Mouse (Mus musculus) CH12.LX (cell line): Measurements from ENCODE around the gene Mmp19. TPM values are rescaled to one million over a fixed set of nuclear protein-coding genes. Genes with fewer than 3 reads are reported as not detected.

Experiments
- DNase-seq: peaks from one replicate; pipeline ENCODE4 v3.0.0-alpha.2; 2013; ENCODE audit errors: extremely low read depth
- H3K27ac ChIP-seq: 2 replicates; pipeline ENCODE4 v1.5.1; 2012; ENCODE audit warnings: low read depth, mild to moderate bottlenecking, control low read depth, moderate library complexity; ENCODE audit not compliant: insufficient read depth
- H3K27me3 ChIP-seq: replicated peaks from 2 replicates; pipeline ENCODE3; 2012; ENCODE audit warnings: inconsistent platforms
- H3K36me3 ChIP-seq, 2 experiments: replicated peaks in 1 of 2; 2 replicates each; pipeline versions ENCODE3 to v1.6.1; 2012; ENCODE audit warnings: inconsistent platforms in 1 of 2, low read length in 1 of 2, mild to moderate bottlenecking in 1 of 2, mixed read lengths in 1 of 2, moderate library complexity in 1 of 2; ENCODE audit not compliant: control insufficient read depth in 1 of 2, insufficient read depth in 1 of 2
- H3K4me1 ChIP-seq, 2 experiments: 2 replicates each; pipeline ENCODE4 v1.6.1; 2012; ENCODE audit warnings: inconsistent platforms in 1 of 2, moderate library complexity in 1 of 2; ENCODE audit not compliant: insufficient read depth in 2 of 2, control insufficient read depth in 1 of 2
- H3K4me2 ChIP-seq: 2 replicates; pipeline ENCODE4 v1.6.1; 2012; ENCODE audit warnings: low read depth, mild to moderate bottlenecking, control low read depth; ENCODE audit not compliant: poor library complexity, insufficient read depth, severe bottlenecking
- H3K4me3 ChIP-seq, 3 experiments: fragments of 150-350 bp in 1 of 3; sonication (generic) in 1 of 3; replicated peaks in 1 of 3; 2 replicates each; pipeline versions ENCODE3 to v1.5.1; 2011 to 2012; ENCODE audit warnings: low read depth in 2 of 3, low read length in 2 of 3, mild to moderate bottlenecking in 2 of 3, moderate library complexity in 2 of 3, control low read depth in 1 of 3, improper control_type of control experiment in 1 of 3, inconsistent platforms in 1 of 3, mixed read lengths in 1 of 3; ENCODE audit not compliant: poor library complexity in 1 of 3
- H3K79me2 ChIP-seq: replicated peaks from 2 replicates; pipeline ENCODE4 v1.6.1; 2012; ENCODE audit warnings: mild to moderate bottlenecking, moderate library complexity; ENCODE audit not compliant: control insufficient read depth, poor library complexity, insufficient read depth, severe bottlenecking; ENCODE audit errors: extremely low read depth
- H3K9ac ChIP-seq: 2 replicates; pipeline ENCODE4 v1.6.1; 2012; ENCODE audit warnings: low read depth, mild to moderate bottlenecking, control low read depth, moderate library complexity; ENCODE audit not compliant: insufficient read depth
- H3K9me3 ChIP-seq: replicated peaks from 2 replicates; pipeline ENCODE3; 2012; ENCODE audit warnings: low read length, inconsistent platforms, mixed read lengths
- CTCF ChIP-seq, 2 experiments: IDR thresholded peaks in 1 of 2; conservative IDR thresholded peaks in 1 of 2; 2 replicates each; pipeline ENCODE4 v1.5.1; 2011 to 2012; ENCODE audit warnings: low read depth in 2 of 2, low read length in 2 of 2, improper control_type of control experiment in 1 of 2, inconsistent platforms in 1 of 2, mild to moderate bottlenecking in 1 of 2, moderate library complexity in 1 of 2
- ELF1 ChIP-seq: IDR thresholded peaks from 2 replicates; pipeline ENCODE4 v1.6.1; 2014; ENCODE audit warnings: low read depth, mild to moderate bottlenecking, inconsistent platforms, low read length, improper control_type of control experiment
- EP300 ChIP-seq: IDR thresholded peaks from 2 replicates; pipeline ENCODE4 v1.6.1; 2011; ENCODE audit warnings: low read length, improper control_type of control experiment
- ETS1 ChIP-seq: conservative IDR thresholded peaks from 2 replicates; pipeline ENCODE4 v1.6.1; 2012; ENCODE audit warnings: low read depth, mild to moderate bottlenecking, inconsistent platforms, low read length, improper control_type of control experiment, moderate library complexity
- HCFC1 ChIP-seq: IDR thresholded peaks from 2 replicates; pipeline ENCODE4 v1.6.1; 2012; ENCODE audit warnings: low read depth, mild to moderate bottlenecking, inconsistent platforms, low read length, improper control_type of control experiment
- MAX ChIP-seq: IDR thresholded peaks from 2 replicates; pipeline ENCODE4 v1.6.1; 2011; ENCODE audit warnings: low read length, improper control_type of control experiment
- MAZ ChIP-seq: IDR thresholded peaks from 2 replicates; pipeline ENCODE4 v1.6.1; 2012; ENCODE audit warnings: low read depth, mild to moderate bottlenecking, inconsistent platforms, low read length, improper control_type of control experiment, moderate library complexity
- MYC ChIP-seq: IDR thresholded peaks from 2 replicates; pipeline ENCODE4 v1.6.1; 2011; ENCODE audit warnings: low read depth, mild to moderate bottlenecking, improper control_type of control experiment, low read length
- NRF1 ChIP-seq: IDR thresholded peaks from 2 replicates; pipeline ENCODE4 v1.6.1; 2014; ENCODE audit warnings: low read depth, mild to moderate bottlenecking, inconsistent platforms, low read length, improper control_type of control experiment, moderate library complexity
- PAX5 ChIP-seq: IDR thresholded peaks from 2 replicates; pipeline ENCODE4 v1.6.1; 2012; ENCODE audit warnings: low read length, inconsistent platforms, mixed read lengths
- SIN3A ChIP-seq: IDR thresholded peaks from 2 replicates; pipeline ENCODE4 v1.6.1; 2012; ENCODE audit warnings: low read length, improper control_type of control experiment, inconsistent platforms
- TBP ChIP-seq: conservative IDR thresholded peaks from 2 replicates; pipeline ENCODE4 v1.6.1; 2011; ENCODE audit warnings: low read depth, low read length, improper control_type of control experiment
- USF1 ChIP-seq: IDR thresholded peaks from 2 replicates; pipeline ENCODE4 v1.6.1; 2014; ENCODE audit warnings: low read depth, mild to moderate bottlenecking, inconsistent platforms, low read length, improper control_type of control experiment
- ZC3H11A ChIP-seq: IDR thresholded peaks from 2 replicates; pipeline ENCODE4 v1.6.1; 2012; ENCODE audit warnings: low read depth, mild to moderate bottlenecking, inconsistent platforms, low read length, improper control_type of control experiment
- ZNF384 ChIP-seq: IDR thresholded peaks from 2 replicates; pipeline ENCODE4 v1.6.1; 2012; ENCODE audit warnings: low read depth, low read length, improper control_type of control experiment, inconsistent platforms
- dilution Hi-C: fragments of 300-500 bp; cut with MboI; formaldehyde crosslinking; loops from 2 replicates; pipeline ENCODE4 v1.14.3; 2020; ENCODE audit warnings: low sequenced_read_pairs; ENCODE audit not compliant: extremely low pct_unique_long_range_greater_than_20kb, extremely low pct_ligation_motif_present
- in situ Hi-C: fragments of 300-500 bp; cut with MboI; formaldehyde crosslinking; loops from 3 replicates; pipeline ENCODE4 v1.14.3; 2019; ENCODE audit warnings: low sequenced_read_pairs, low pct_ligation_motif_present, low pct_unique_long_range_greater_than_20kb, mixed read lengths
- polyA plus RNA-seq: library from polyadenylated mRNA; unstranded; fragments of >175 nt; gene quantifications from 2 replicates; pipeline ENCODE4 v1.2.1, GENCODE M21; 2012; ENCODE audit warnings: low read depth; ENCODE audit not compliant: insufficient read length
- total RNA-seq, 2 experiments: library from RNA; depleted of rRNA; stranded (reverse); fragments of 300-350 nt in 1 of 2; fragments of >200 nt in 1 of 2; gene quantifications; 2 replicates each; pipeline ENCODE4 v1.2.3; 2012 to 2014

Mmp19 gene
- total and polyA plus RNA-seq, 3 experiments, result 0.50 to 1.3 (median 0.57) TPM

GRCm38 (mm10) chr10:128846664-128847063 lies 56.0 kb downstream of the Mmp19 start:
- TF ChIP-seq ZNF384 (no peak), EP300 (no peak), TBP (no peak), MYC (no peak), SIN3A (no peak), PAX5 (no peak), NRF1 (no peak), MAX (no peak), HCFC1 (no peak), MAZ (no peak), CTCF (conservative IDR thresholded peaks at IDR 0.05 in 1 of 2, IDR thresholded peaks at IDR 0.05 in 1 of 2; ENCODE audit: low read depth in 2 of 2, low read length in 2 of 2) (no peak), USF1 (no peak), ZC3H11A (no peak), ELF1 (no peak)
- no peak overlapping the region for H3K27ac ChIP-seq
- no peaks in the 10 kb centered on the region for H3K9me3 ChIP-seq
- peaks cover 3% of the 10 kb centered on the region; the same call in 1 of the 2 replicates for H3K79me2 ChIP-seq
- no peak overlapping the region for H3K9ac ChIP-seq
- H3K4me3 ChIP-seq, result no peak overlapping the region
- H3K4me1 ChIP-seq, result peaks cover 0 to 14% of the 10 kb centered on the region in 2 experiments; a peak in 2 of 4 replicates
- H3K4me2 ChIP-seq, result no peak overlapping the region
- dilution Hi-C loops, result no loop called here
- DNase-seq, result no peak
- H3K36me3 ChIP-seq, result peaks cover 41 to 89% of the 10 kb centered on the region in 2 experiments
- H3K27me3 ChIP-seq, result no peaks in the 10 kb centered on the region
- in situ Hi-C loops, result no loop called here

GRCm38 (mm10) chr10:128848426-128848825 lies 57.7 kb downstream of the Mmp19 start:
- H3K36me3 ChIP-seq, result peaks cover 28 to 84% of the 10 kb centered on the region in 2 experiments
- in situ Hi-C loops, result no loop called here
- TF ChIP-seq ETS1, result no peak
- TF ChIP-seq, all 38 proteins: peak for 0
- Histone ChIP-seq H3K27me3 (no peaks in the 10 kb centered on the region), H3K4me1 (peaks cover 0 to 10% of the 10 kb centered on the region in 2 experiments; a peak in 2 of 4 replicates), H3K9me3 (no peaks in the 10 kb centered on the region), H3K4me2 (no peak overlapping the region), H3K9ac (no peak overlapping the region), H3K4me3 (no peak overlapping the region), H3K27ac (no peak overlapping the region), H3K79me2 (peaks cover 3% of the 10 kb centered on the region; the same call in 1 of the 2 replicates)
- dilution Hi-C loops, result no loop called here
- DNase-seq, result no peak

DNA sequence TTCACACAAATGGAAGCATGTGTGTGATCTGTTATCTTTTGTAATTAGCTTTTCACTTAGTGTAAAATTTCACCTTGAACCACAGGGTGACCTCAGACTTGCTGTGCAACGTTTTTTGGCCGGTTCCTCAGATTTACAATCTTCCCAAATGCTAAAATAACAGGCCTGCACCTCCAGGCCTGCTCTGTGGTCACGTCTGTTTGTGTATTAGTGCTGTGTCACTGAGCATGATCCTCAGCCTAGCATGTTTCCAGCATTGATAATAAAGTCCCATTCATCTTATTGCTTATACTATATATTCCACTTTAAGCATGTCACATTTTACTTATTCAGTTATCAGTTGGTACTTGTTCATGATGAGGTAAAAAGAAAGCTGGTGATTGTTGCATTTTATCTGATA lies 59.6 kb downstream of the Mmp19 start:
- dilution Hi-C loops, result no loop called here
- no peak overlapping the region for H3K27ac ChIP-seq
- H3K4me3 ChIP-seq, result no peak overlapping the region
- H3K4me1 ChIP-seq, result peaks cover 0 to 6% of the 10 kb centered on the region in 2 experiments; a peak in 2 of 4 replicates
- H3K27me3 ChIP-seq, result no peaks in the 10 kb centered on the region
- in situ Hi-C loops, result no loop called here
- no peaks in the 10 kb centered on the region for H3K9me3 ChIP-seq
- no peak overlapping the region for H3K9ac ChIP-seq
- no peak for TF ChIP-seq CTCF (conservative IDR thresholded peaks at IDR 0.05 in 1 of 2, IDR thresholded peaks at IDR 0.05 in 1 of 2; ENCODE audit: low read depth in 2 of 2, low read length in 2 of 2)
- no peaks in the 10 kb centered on the region for H3K79me2 ChIP-seq
- DNase-seq, result no peak
- H3K36me3 ChIP-seq, result peaks cover 31 to 76% of the 10 kb centered on the region in 2 experiments
- no peak overlapping the region for H3K4me2 ChIP-seq

Other genes starting within 250 kb of the Mmp19 start
Only the 20 nearest of the 25 such genes appear.
- 12.6 and 13.2 TPM in 2 replicates for gene Erbb3, start 201.3 kb upstream of the Mmp19 start, total RNA-seq (2012; rRNA removed)
- 11.3 and 13.0 TPM in 2 replicates for gene Erbb3, start 201.3 kb upstream of the Mmp19 start, total RNA-seq (2014; rRNA removed)
- gene Erbb3, start 201.3 kb upstream of the Mmp19 start, polyA plus RNA-seq, result 7.4 and 7.7 TPM in 2 replicates
- 2,580 and 2,987 TPM in 2 replicates for gene Rps26, start 164.2 kb upstream of the Mmp19 start, total RNA-seq (2012; rRNA removed)
- gene Rps26, start 164.2 kb upstream of the Mmp19 start, total RNA-seq (2014; rRNA removed), result 1,667 and 1,906 TPM in 2 replicates
- 2,220 and 2,250 TPM in 2 replicates for gene Rps26, start 164.2 kb upstream of the Mmp19 start, polyA plus RNA-seq
- gene Ikzf4, start 144.9 kb upstream of the Mmp19 start, total RNA-seq (2012; rRNA removed), result 0.08 and 0.13 TPM in 2 replicates
- 0.09 TPM in 1 of 2 replicates, not detected in the other for gene Ikzf4, start 144.9 kb upstream of the Mmp19 start, total RNA-seq (2014; rRNA removed)
- 0.57 and 1.5 TPM in 2 replicates for gene Ikzf4, start 144.9 kb upstream of the Mmp19 start, polyA plus RNA-seq
- 8.3 and 10.5 TPM in 2 replicates for gene Suox, start 116.8 kb upstream of the Mmp19 start, total RNA-seq (2012; rRNA removed)
- gene Suox, start 116.8 kb upstream of the Mmp19 start, total RNA-seq (2014; rRNA removed), result 10.9 and 11.4 TPM in 2 replicates
- 9.0 TPM in 2 replicates for gene Suox, start 116.8 kb upstream of the Mmp19 start, polyA plus RNA-seq
- 22.0 and 27.4 TPM in 2 replicates for gene Rab5b, start 94.6 kb upstream of the Mmp19 start, total RNA-seq (2012; rRNA removed)
- gene Rab5b, start 94.6 kb upstream of the Mmp19 start, total RNA-seq (2014; rRNA removed), result 28.9 and 34.4 TPM in 2 replicates
- 20.4 and 20.6 TPM in 2 replicates for gene Rab5b, start 94.6 kb upstream of the Mmp19 start, polyA plus RNA-seq
- 7.1 and 7.6 TPM in 2 replicates for gene Pmel, start 86.7 kb upstream of the Mmp19 start, total RNA-seq (2012; rRNA removed)
- 5.3 and 5.5 TPM in 2 replicates for gene Pmel, start 86.7 kb upstream of the Mmp19 start, total RNA-seq (2014; rRNA removed)
- 8.8 and 9.4 TPM in 2 replicates for gene Pmel, start 86.7 kb upstream of the Mmp19 start, polyA plus RNA-seq
- gene Cdk2, start 85.9 kb upstream of the Mmp19 start, total RNA-seq (2012; rRNA removed), result 38.9 and 47.1 TPM in 2 replicates
- gene Cdk2, start 85.9 kb upstream of the Mmp19 start, total RNA-seq (2014; rRNA removed), result 79.3 and 86.9 TPM in 2 replicates
- gene Cdk2, start 85.9 kb upstream of the Mmp19 start, polyA plus RNA-seq, result 75.3 and 89.2 TPM in 2 replicates
- 5.9 and 6.6 TPM in 2 replicates for gene Dgka, start 46.1 kb upstream of the Mmp19 start, total RNA-seq (2012; rRNA removed)
- gene Dgka, start 46.1 kb upstream of the Mmp19 start, total RNA-seq (2014; rRNA removed), result 3.4 TPM in 2 replicates
- gene Dgka, start 46.1 kb upstream of the Mmp19 start, polyA plus RNA-seq, result 9.0 and 9.5 TPM in 2 replicates
- gene Pym1, start 43.0 kb upstream of the Mmp19 start, total RNA-seq (2012; rRNA removed), result 52.8 and 63.1 TPM in 2 replicates
- gene Pym1, start 43.0 kb upstream of the Mmp19 start, total RNA-seq (2014; rRNA removed), result 84.9 and 87.8 TPM in 2 replicates
- gene Pym1, start 43.0 kb upstream of the Mmp19 start, polyA plus RNA-seq, result 75.6 and 86.6 TPM in 2 replicates
- gene Dnajc14, start 13.2 kb downstream of the Mmp19 start, total RNA-seq (2012; rRNA removed), result 33.4 and 33.7 TPM in 2 replicates
- gene Dnajc14, start 13.2 kb downstream of the Mmp19 start, total RNA-seq (2014; rRNA removed), result 24.8 and 25.3 TPM in 2 replicates
- 32.6 and 32.8 TPM in 2 replicates for gene Dnajc14, start 13.2 kb downstream of the Mmp19 start, polyA plus RNA-seq
- 1.2 and 2.0 TPM in 2 replicates for gene Tmem198b, start 13.5 kb downstream of the Mmp19 start, total RNA-seq (2012; rRNA removed)
- gene Tmem198b, start 13.5 kb downstream of the Mmp19 start, total RNA-seq (2014; rRNA removed), result 2.0 and 2.6 TPM in 2 replicates
- gene Tmem198b, start 13.5 kb downstream of the Mmp19 start, polyA plus RNA-seq, result 4.5 and 4.7 TPM in 2 replicates
- gene Sarnp, start 26.4 kb downstream of the Mmp19 start, total RNA-seq (2012; rRNA removed), result 75.4 and 94.6 TPM in 2 replicates
- 170 and 198 TPM in 2 replicates for gene Sarnp, start 26.4 kb downstream of the Mmp19 start, total RNA-seq (2014; rRNA removed)
- 201 and 283 TPM in 2 replicates for gene Sarnp, start 26.4 kb downstream of the Mmp19 start, polyA plus RNA-seq
- gene Ormdl2, start 30.7 kb downstream of the Mmp19 start, total RNA-seq (2012; rRNA removed), result 56.1 and 73.7 TPM in 2 replicates
- 116 and 123 TPM in 2 replicates for gene Ormdl2, start 30.7 kb downstream of the Mmp19 start, total RNA-seq (2014; rRNA removed)
- gene Ormdl2, start 30.7 kb downstream of the Mmp19 start, polyA plus RNA-seq, result 52.1 and 65.8 TPM in 2 replicates
- 4.5 and 5.4 TPM in 2 replicates for gene Gdf11, start 100.8 kb downstream of the Mmp19 start, total RNA-seq (2012; rRNA removed)
- 3.4 and 4.3 TPM in 2 replicates for gene Gdf11, start 100.8 kb downstream of the Mmp19 start, total RNA-seq (2014; rRNA removed)
- gene Gdf11, start 100.8 kb downstream of the Mmp19 start, polyA plus RNA-seq, result 7.3 and 7.4 TPM in 2 replicates
- 0.34 TPM in 1 of 2 replicates, not detected in the other for gene Cd63, start 110.1 kb downstream of the Mmp19 start, total RNA-seq (2012; rRNA removed)
- not detected in 2 replicates for gene Cd63, start 110.1 kb downstream of the Mmp19 start, total RNA-seq (2014; rRNA removed)
- gene Cd63, start 110.1 kb downstream of the Mmp19 start, polyA plus RNA-seq, result 0.55 TPM in 1 of 2 replicates, not detected in the other
- 2.6 and 4.3 TPM in 2 replicates for gene Rdh5, start 132.0 kb downstream of the Mmp19 start, total RNA-seq (2012; rRNA removed)
- 3.8 and 5.2 TPM in 2 replicates for gene Rdh5, start 132.0 kb downstream of the Mmp19 start, total RNA-seq (2014; rRNA removed)
- gene Rdh5, start 132.0 kb downstream of the Mmp19 start, polyA plus RNA-seq, result 4.6 and 6.2 TPM in 2 replicates
- 67.8 and 74.4 TPM in 2 replicates for gene Bloc1s1, start 133.1 kb downstream of the Mmp19 start, total RNA-seq (2012; rRNA removed)
- gene Bloc1s1, start 133.1 kb downstream of the Mmp19 start, total RNA-seq (2014; rRNA removed), result 33.6 and 34.1 TPM in 2 replicates
- 37.1 and 46.9 TPM in 2 replicates for gene Bloc1s1, start 133.1 kb downstream of the Mmp19 start, polyA plus RNA-seq
- 0.34 and 0.64 TPM in 2 replicates for gene Itga7, start 142.9 kb downstream of the Mmp19 start, total RNA-seq (2012; rRNA removed)
- 0.14 and 0.55 TPM in 2 replicates for gene Itga7, start 142.9 kb downstream of the Mmp19 start, total RNA-seq (2014; rRNA removed)
- gene Itga7, start 142.9 kb downstream of the Mmp19 start, polyA plus RNA-seq, result 0.63 and 0.74 TPM in 2 replicates
- gene Mettl7b, start 170.1 kb downstream of the Mmp19 start, total RNA-seq (2012; rRNA removed), result not detected in 2 replicates
- gene Mettl7b, start 170.1 kb downstream of the Mmp19 start, total RNA-seq (2014; rRNA removed), result not detected in 2 replicates
- gene Mettl7b, start 170.1 kb downstream of the Mmp19 start, polyA plus RNA-seq, result not detected in 2 replicates
- not detected in 2 replicates for gene Olfr9, start 198.5 kb downstream of the Mmp19 start, total RNA-seq (2012; rRNA removed)
- gene Olfr9, start 198.5 kb downstream of the Mmp19 start, total RNA-seq (2014; rRNA removed), result not detected in 2 replicates
- gene Olfr9, start 198.5 kb downstream of the Mmp19 start, polyA plus RNA-seq, result not detected in 2 replicates